Mouse (Mus musculus): ENCODE data around the gene Fbxo44. TPM values are rescaled to one million over a fixed set of nuclear protein-coding genes. Genes with fewer than 3 reads are reported as not detected.
"Not testable (repeated sequence)": the region's sequence is repeated elsewhere in the genome, so short reads cannot be mapped to it uniquely, and the experiment has no call there.

The Fbxo44 gene
- polyA plus RNA-seq, 1 experiment from 2014 or later, result 101 TPM

DNA sequence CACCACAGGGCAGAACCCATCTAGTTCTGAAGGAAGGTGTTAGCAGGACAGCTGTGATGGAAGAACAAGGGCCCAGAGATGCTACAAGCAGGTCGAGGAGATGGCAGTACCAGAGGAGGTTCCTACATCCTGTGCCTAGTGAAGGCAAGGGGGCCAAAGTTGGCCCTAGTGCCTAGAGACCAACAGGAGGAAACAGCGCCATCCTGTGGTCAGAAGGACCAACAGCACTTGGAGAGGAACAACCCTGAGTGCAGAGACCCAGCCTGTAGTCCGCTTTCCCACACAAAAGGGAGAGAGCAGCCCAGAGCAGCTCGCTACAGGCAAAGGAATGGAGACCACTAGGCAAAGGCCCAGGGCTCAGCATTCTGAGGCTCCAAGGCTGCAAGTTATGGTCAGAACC lies 25.5 kb upstream of the Fbxo44 start:
- H3K4me1 ChIP-seq (replicated peaks; ENCODE audit: control insufficient read depth, insufficient read depth, low read length), result peaks cover 8% of the 10 kb centered on the region; the same call in 1 of the 2 replicates

GRCm38 (mm10) chr4:148184564-148184963 lies 24.3 kb upstream of the Fbxo44 start:
- DNase-seq (ENCODE audit: low spot score) (no peak), ATAC-seq (ENCODE audit: low FRiP score) (peak; percentile 31; the same call in 1 of the 2 replicates)
- no peak overlapping the region for H3K9ac ChIP-seq
- no peaks in the 10 kb centered on the region for H3K36me3 ChIP-seq (replicated peaks; ENCODE audit: control insufficient read depth, insufficient read depth)
- H3K4me3 ChIP-seq (replicated peaks; ENCODE audit: low read length), result no peak overlapping the region
- no peaks in the 10 kb centered on the region for H3K27me3 ChIP-seq (ENCODE audit: control insufficient read depth, insufficient read depth, low read length)
- H3K27ac ChIP-seq, result no peak overlapping the region; the same call in 1 of the 2 replicates
- peaks cover 8% of the 10 kb centered on the region; the same call in 1 of the 2 replicates for H3K4me1 ChIP-seq (replicated peaks; ENCODE audit: control insufficient read depth, insufficient read depth, low read length)
- WGBS, result 37% methylated on average over 9 of the region's 9 CpGs
- no peaks in the 10 kb centered on the region for H3K9me3 ChIP-seq (ENCODE audit: control insufficient read depth, low read length)
- H3K4me2 ChIP-seq (replicated peaks), result no peak overlapping the region

More for the DNA sequence above, 25.5 kb upstream of the Fbxo44 start:
- Histone ChIP-seq H3K27me3 (ENCODE audit: control insufficient read depth, insufficient read depth, low read length) (no peaks in the 10 kb centered on the region), H3K36me3 (replicated peaks; ENCODE audit: control insufficient read depth, insufficient read depth) (no peaks in the 10 kb centered on the region), H3K9me3 (ENCODE audit: control insufficient read depth, low read length) (no peaks in the 10 kb centered on the region), H3K4me2 (replicated peaks) (no peak overlapping the region), H3K27ac (no peak overlapping the region), H3K4me3 (replicated peaks; ENCODE audit: low read length) (no peak overlapping the region), H3K9ac (no peak overlapping the region)
- no peak for DNase-seq (ENCODE audit: low spot score)
- WGBS, result 61% methylated on average over 4 of the region's 4 CpGs
- no peak for ATAC-seq (ENCODE audit: low FRiP score)

- DNase-seq (ENCODE audit: low spot score), result no peak
- Histone ChIP-seq H3K4me1 (replicated peaks; ENCODE audit: control insufficient read depth, insufficient read depth, low read length) (peaks cover 8% of the 10 kb centered on the region; the same call in 1 of the 2 replicates), H3K36me3 (replicated peaks; ENCODE audit: control insufficient read depth, insufficient read depth) (no peaks in the 10 kb centered on the region), H3K9me3 (ENCODE audit: control insufficient read depth, low read length) (no peaks in the 10 kb centered on the region), H3K27me3 (ENCODE audit: control insufficient read depth, insufficient read depth, low read length) (no peaks in the 10 kb centered on the region), H3K4me3 (replicated peaks; ENCODE audit: low read length) (no peak overlapping the region), H3K4me2 (replicated peaks) (no peak overlapping the region), H3K27ac (no peak overlapping the region), H3K9ac (no peak overlapping the region)
- 0 out of 2 replicates have a peak, but pooled peaks have one; percentile 28 for ATAC-seq (ENCODE audit: low FRiP score)
- WGBS, result 29% methylated on average over 8 of the region's 8 CpGs
Observed at GRCm38 (mm10) chr4:148182363-148182762, 22.1 kb upstream of the Fbxo44 start.

- H3K27ac ChIP-seq, result no peak overlapping the region
- ATAC-seq (ENCODE audit: low FRiP score) (no peak), DNase-seq (ENCODE audit: low spot score) (no peak)
- H3K27me3 ChIP-seq (ENCODE audit: control insufficient read depth, insufficient read depth, low read length), result no peaks in the 10 kb centered on the region
- H3K4me1 ChIP-seq (replicated peaks; ENCODE audit: control insufficient read depth, insufficient read depth, low read length), result peaks cover 8% of the 10 kb centered on the region; the same call in 1 of the 2 replicates
- no peaks in the 10 kb centered on the region for H3K9me3 ChIP-seq (ENCODE audit: control insufficient read depth, low read length)
- 90% methylated on average over 12 of the region's 12 CpGs for WGBS
- H3K4me2 ChIP-seq (replicated peaks), result no peak overlapping the region
- no peaks in the 10 kb centered on the region for H3K36me3 ChIP-seq (replicated peaks; ENCODE audit: control insufficient read depth, insufficient read depth)
- H3K4me3 ChIP-seq (replicated peaks; ENCODE audit: low read length), result no peak overlapping the region
- H3K9ac ChIP-seq, result no peak overlapping the region
Observed at GRCm38 (mm10) chr4:148181483-148181882, 21.2 kb upstream of the Fbxo44 start.

DNA sequence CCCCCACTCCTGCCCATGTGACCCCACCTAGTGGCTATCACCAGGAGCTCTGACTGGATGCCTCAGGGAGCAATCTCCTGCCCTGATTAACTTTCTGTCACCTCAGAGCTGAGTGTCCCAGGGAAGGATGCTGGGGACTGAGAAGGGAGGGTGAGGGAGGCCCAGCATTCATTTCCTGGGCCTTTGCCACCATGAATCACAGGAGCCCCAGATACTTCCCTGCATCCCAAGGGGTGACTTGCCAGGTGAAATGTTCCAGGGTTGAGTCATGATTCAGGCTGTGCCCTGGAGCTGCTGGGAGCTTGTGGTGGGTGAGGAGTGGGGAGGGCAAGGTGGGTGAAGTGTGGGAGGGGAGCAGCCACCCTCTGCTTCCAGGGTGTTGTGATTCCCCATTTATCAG lies 17.4 kb upstream of the Fbxo44 start:
- Histone ChIP-seq H3K4me2 (replicated peaks) (no peak overlapping the region), H3K4me3 (replicated peaks; ENCODE audit: low read length) (no peak overlapping the region), H3K27ac (no peak overlapping the region), H3K9me3 (ENCODE audit: control insufficient read depth, low read length) (no peaks in the 10 kb centered on the region), H3K4me1 (replicated peaks; ENCODE audit: control insufficient read depth, insufficient read depth, low read length) (peaks cover 19% of the 10 kb centered on the region), H3K36me3 (replicated peaks; ENCODE audit: control insufficient read depth, insufficient read depth) (no peaks in the 10 kb centered on the region), H3K9ac (no peak overlapping the region), H3K27me3 (ENCODE audit: control insufficient read depth, insufficient read depth, low read length) (0 out of 2 replicates have a peak, but pooled peaks cover 7% of the 10 kb centered on the region)
- ATAC-seq (ENCODE audit: low FRiP score), result no peak
- DNase-seq (ENCODE audit: low spot score), result no peak

DNA sequence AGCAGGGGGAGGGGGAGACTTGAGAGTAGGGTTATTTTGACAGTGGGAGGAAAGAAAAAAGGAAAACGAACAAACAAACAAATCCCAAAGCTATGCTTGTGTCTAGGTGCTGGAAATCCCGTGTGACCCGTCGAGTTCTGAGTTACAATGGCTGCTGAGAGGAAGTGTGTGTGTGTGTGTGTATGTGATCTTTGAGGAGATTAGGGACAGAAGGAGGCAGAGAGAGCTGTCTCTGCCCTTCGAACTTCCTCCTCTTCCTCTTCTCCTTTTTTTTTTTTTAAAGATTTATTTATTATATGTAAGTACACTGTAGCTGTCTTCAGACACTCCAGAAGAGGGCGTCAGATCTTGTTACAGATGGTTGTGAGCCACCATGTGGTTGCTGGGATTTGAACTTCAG lies 16.3 kb upstream of the Fbxo44 start:
- 73% methylated on average over 5 of the region's 6 CpGs for WGBS
- not testable (repeated sequence) for H3K4me3 ChIP-seq (replicated peaks; ENCODE audit: low read length); H3K9ac ChIP-seq; H3K27me3 ChIP-seq (ENCODE audit: control insufficient read depth, insufficient read depth, low read length); H3K27ac ChIP-seq; H3K9me3 ChIP-seq (ENCODE audit: control insufficient read depth, low read length); ATAC-seq (ENCODE audit: low FRiP score); H3K4me2 ChIP-seq (replicated peaks); DNase-seq (ENCODE audit: low spot score); H3K36me3 ChIP-seq (replicated peaks; ENCODE audit: control insufficient read depth, insufficient read depth)
- peaks cover 19% of the 10 kb centered on the region for H3K4me1 ChIP-seq (replicated peaks; ENCODE audit: control insufficient read depth, insufficient read depth, low read length)

DNA sequence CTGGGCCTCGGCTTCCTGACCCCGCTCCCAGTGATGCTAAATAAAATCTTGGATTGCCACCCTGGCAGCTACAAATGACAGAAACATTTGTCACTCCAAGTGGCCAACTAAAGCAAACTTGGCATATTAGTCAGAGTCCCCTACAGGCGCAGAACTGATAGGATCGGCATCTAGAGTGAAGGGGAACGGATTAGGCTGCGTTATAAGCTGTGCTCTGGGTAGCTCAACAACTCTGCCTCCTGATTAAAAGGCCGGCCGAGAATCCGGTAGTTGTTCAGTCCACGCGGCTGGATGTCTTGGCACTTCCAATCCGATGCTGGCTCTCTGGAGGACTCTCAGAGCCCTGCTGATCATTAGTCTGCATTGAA lies 14.2 kb upstream of the Fbxo44 start:
- no peaks in the 10 kb centered on the region for H3K36me3 ChIP-seq (replicated peaks; ENCODE audit: control insufficient read depth, insufficient read depth)
- peaks cover 16% of the 10 kb centered on the region; the same call in 1 of the 2 replicates for H3K27me3 ChIP-seq (ENCODE audit: control insufficient read depth, insufficient read depth, low read length)
- ATAC-seq (ENCODE audit: low FRiP score) (no peak), DNase-seq (ENCODE audit: low spot score) (no peak)
- peaks cover 23% of the 10 kb centered on the region for H3K4me1 ChIP-seq (replicated peaks; ENCODE audit: control insufficient read depth, insufficient read depth, low read length)
- H3K4me3 ChIP-seq (replicated peaks; ENCODE audit: low read length), result peak overlapping the region; percentile 21; the same call in 1 of the 2 replicates
- H3K4me2 ChIP-seq (replicated peaks), result peak overlapping the region; percentile 49
- peak overlapping the region; percentile 47; the same call in 1 of the 2 replicates for H3K9ac ChIP-seq
- H3K9me3 ChIP-seq (ENCODE audit: control insufficient read depth, low read length), result no peaks in the 10 kb centered on the region
- peak overlapping the region; percentile 74 for H3K27ac ChIP-seq
- WGBS, result 6% methylated on average over 12 of the region's 12 CpGs

DNA sequence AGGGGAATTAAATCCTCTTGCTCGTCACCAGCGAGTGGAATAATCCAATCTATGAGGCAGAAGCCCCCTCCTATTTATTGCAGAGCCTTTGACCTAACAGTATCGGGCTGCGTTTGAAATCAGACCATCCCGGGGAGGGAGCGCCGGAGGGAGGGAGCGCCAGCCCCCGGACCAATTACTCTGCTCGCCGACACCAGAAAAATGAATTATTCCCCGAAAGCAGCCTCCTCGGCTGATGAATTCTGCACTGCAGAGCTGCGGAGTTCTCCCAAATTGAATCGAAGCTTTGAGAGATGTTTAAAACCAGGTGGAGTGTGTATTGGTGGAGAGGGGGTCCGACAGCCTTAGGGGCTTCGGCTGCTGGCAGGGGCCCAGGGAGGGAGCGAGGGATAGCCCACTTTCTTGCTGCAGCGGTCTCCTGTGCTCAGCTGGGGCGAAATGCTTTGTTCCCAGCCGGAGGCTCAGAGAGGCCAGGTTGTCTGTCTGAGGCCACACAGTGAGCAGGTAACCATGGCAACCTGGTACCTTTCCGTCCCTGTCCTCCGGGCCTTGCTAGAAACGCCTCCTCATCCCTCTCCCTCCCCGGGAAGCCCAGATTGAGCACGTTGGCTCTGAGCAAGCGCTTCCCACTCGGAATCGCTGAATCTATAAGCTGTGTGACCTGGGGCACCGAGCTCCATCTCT lies 13.7 kb upstream of the Fbxo44 start:
- peak; percentile 32 for ATAC-seq (ENCODE audit: low FRiP score)
- H3K4me2 ChIP-seq (replicated peaks), result peak overlapping the region; percentile 49
- H3K4me3 ChIP-seq (replicated peaks; ENCODE audit: low read length), result peak overlapping the region; percentile 21
- peaks cover 23% of the 10 kb centered on the region for H3K4me1 ChIP-seq (replicated peaks; ENCODE audit: control insufficient read depth, insufficient read depth, low read length)
- H3K9me3 ChIP-seq (ENCODE audit: control insufficient read depth, low read length), result no peaks in the 10 kb centered on the region
- H3K27me3 ChIP-seq (ENCODE audit: control insufficient read depth, insufficient read depth, low read length), result peaks cover 16% of the 10 kb centered on the region; the same call in 1 of the 2 replicates
- H3K9ac ChIP-seq, result peak overlapping the region; percentile 47; the same call in 1 of the 2 replicates
- H3K27ac ChIP-seq, result peak overlapping the region; percentile 74
- H3K36me3 ChIP-seq (replicated peaks; ENCODE audit: control insufficient read depth, insufficient read depth), result no peaks in the 10 kb centered on the region
- peak; percentile 69 for DNase-seq (ENCODE audit: low spot score)
- under 1% methylated on average over 30 of the region's 30 CpGs for WGBS

- WGBS, result 34% methylated on average over 3 of the region's 3 CpGs
- no peak overlapping the region for H3K9ac ChIP-seq
- no peaks in the 10 kb centered on the region for H3K36me3 ChIP-seq (replicated peaks; ENCODE audit: control insufficient read depth, insufficient read depth)
- peaks cover 23% of the 10 kb centered on the region for H3K27me3 ChIP-seq (ENCODE audit: control insufficient read depth, insufficient read depth, low read length)
- no peaks in the 10 kb centered on the region for H3K9me3 ChIP-seq (ENCODE audit: control insufficient read depth, low read length)
- DNase-seq (ENCODE audit: low spot score), result no peak
- H3K27ac ChIP-seq, result no peak overlapping the region
- no peak overlapping the region for H3K4me2 ChIP-seq (replicated peaks)
- no peak overlapping the region for H3K4me3 ChIP-seq (replicated peaks; ENCODE audit: low read length)
- peaks cover 30% of the 10 kb centered on the region for H3K4me1 ChIP-seq (replicated peaks; ENCODE audit: control insufficient read depth, insufficient read depth, low read length)
- ATAC-seq (ENCODE audit: low FRiP score), result no peak
Observed at GRCm38 (mm10) chr4:148171261-148171660, 11.0 kb upstream of the Fbxo44 start.

All from hindbrain, embryonic 14.5 days (tissue).